8 mouse cellular contexts compared by ENCODE assay signal in the genomic region with DNA sequence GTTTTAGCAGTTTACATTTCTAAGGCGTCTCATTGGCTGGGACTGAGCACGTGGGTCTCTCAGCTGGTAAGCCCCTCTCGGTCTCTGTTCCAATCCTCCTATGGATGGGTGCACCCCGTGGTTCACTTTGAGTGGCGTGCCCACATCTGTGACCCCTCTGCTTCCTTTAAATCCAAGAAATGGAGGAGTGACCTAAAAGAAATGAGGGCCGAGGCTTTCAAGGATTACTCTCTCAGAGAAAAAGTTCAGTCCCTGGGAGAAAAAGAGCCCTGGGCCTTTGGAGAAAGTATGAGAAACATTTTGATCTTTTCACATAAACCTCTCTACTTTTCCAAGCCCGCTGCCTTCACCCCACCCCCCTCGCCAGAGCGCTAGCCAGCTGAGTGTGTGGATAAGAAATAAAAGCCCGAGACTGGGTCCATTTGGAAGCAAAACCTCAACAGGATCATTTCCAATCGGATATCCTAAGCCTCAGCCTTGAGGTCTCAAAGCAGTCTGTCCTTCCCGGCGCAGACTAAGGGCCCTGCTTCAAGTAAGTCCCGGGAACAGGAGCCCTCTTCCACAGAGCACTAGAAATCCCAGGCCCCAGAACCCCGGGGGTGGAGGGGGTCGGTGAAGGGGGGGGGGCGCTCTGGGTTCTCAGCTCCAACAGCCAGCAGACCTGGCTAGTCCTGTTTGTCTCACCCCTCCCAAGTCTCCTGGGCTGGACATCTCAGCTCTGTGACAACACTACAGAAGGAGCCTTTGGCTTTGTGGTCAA. TPM values are rescaled to one million over a fixed set of nuclear protein-coding genes. Genes with fewer than 3 reads are reported as not detected.
DNase-seq lines count a peak whose midpoint lies in the region; ATAC-seq and TF ChIP-seq lines count a peak whose summit lies in the region.

No protein-coding gene starts in this region.

- no peaks in the 10 kb centered on the region for H3K27me3 ChIP-seq in ES-Bruce4 (ENCODE audit: control insufficient read depth, insufficient read depth, low read length, poor library complexity, severe bottlenecking)
- H3K27me3 ChIP-seq in intestine, embryonic 15.5 days (replicated peaks), result no peaks in the 10 kb centered on the region

- H3K4me1 ChIP-seq in ES-Bruce4 (ENCODE audit: control insufficient read depth, insufficient read depth, low read length), result peaks cover 5% of the 10 kb centered on the region
- peaks cover 2% of the 10 kb centered on the region; the same call in 1 of the 2 replicates for H3K4me1 ChIP-seq in brown adipose tissue, adult 24 weeks (ENCODE audit: control insufficient read depth, insufficient read depth, insufficient read length, low read length)
- 0 out of 2 replicates have a peak, but pooled peaks cover 2% of the 10 kb centered on the region for H3K4me1 ChIP-seq in intestine, embryonic 15.5 days (replicated peaks)

- DNase-seq in gastrocnemius, postnatal 36 days, result peak; percentile 29 to 35
- DNase-seq in lung, adult 18-20 months, result peak; percentile 18 to 32
- DNase-seq in retina, postnatal 1 day, result peak; percentile 82

- no peak for TF ChIP-seq CTCF in ES-Bruce4 (IDR thresholded peaks at IDR 0.05; ENCODE audit: low read depth, low read length)

- no peaks in the 10 kb centered on the region for H3K9me3 ChIP-seq in ES-Bruce4 (replicated peaks; ENCODE audit: control insufficient read depth, insufficient read depth, low read length, poor library complexity, severe bottlenecking)
- no peaks in the 10 kb centered on the region for H3K9me3 ChIP-seq in intestine, embryonic 15.5 days

- intact Hi-C loops in gastrocnemius, postnatal 36 days (cut with DNase I), result no loop called here

- no peak overlapping the region for H3K4me3 ChIP-seq in ES-Bruce4 (ENCODE audit: low read depth, low read length)
- peak overlapping the region; percentile 44 for H3K4me3 ChIP-seq in brown adipose tissue, adult 24 weeks (ENCODE audit: insufficient read depth, low read depth, low read length)
- H3K4me3 ChIP-seq in intestine, embryonic 15.5 days (replicated peaks), result peak overlapping the region; percentile 23

- ATAC-seq in intestine, embryonic 15.5 days, result peak; percentile 80
- no peak for ATAC-seq in erythroid progenitor cell, adult 5-6 weeks (replicated peaks; ENCODE audit: low FRiP score, poor library complexity, severe bottlenecking)
- ATAC-seq in frontal cortex, adult (ENCODE audit: low TSS enrichment), result no peak

- TF ChIP-seq EP300 in ES-Bruce4 (IDR thresholded peaks at IDR 0.05; ENCODE audit: insufficient read depth, low read depth, low read length), result no peak

- TF ChIP-seq POLR2A in ES-Bruce4 (IDR thresholded peaks at IDR 0.05; ENCODE audit: insufficient read depth, low read length), result no peak

- H3K9ac ChIP-seq in ES-Bruce4 (ENCODE audit: low read depth, poor library complexity, severe bottlenecking), result peak overlapping the region; percentile 16; the same call in 1 of the 2 replicates
- peak overlapping the region; percentile 37; the same call in 1 of the 2 replicates for H3K9ac ChIP-seq in intestine, embryonic 15.5 days

- WGBS in intestine, embryonic 15.5 days, result 10% methylated on average over 17 of the region's 17 CpGs

- no peaks in the 10 kb centered on the region for H3K36me3 ChIP-seq in ES-Bruce4 (ENCODE audit: control insufficient read depth, insufficient read depth, low read length, poor library complexity, severe bottlenecking)
- no peaks in the 10 kb centered on the region for H3K36me3 ChIP-seq in intestine, embryonic 15.5 days

- H3K27ac ChIP-seq in ES-Bruce4 (ENCODE audit: insufficient read depth, low read length), result no peak overlapping the region
- no peak overlapping the region for H3K27ac ChIP-seq in brown adipose tissue, adult 24 weeks (replicated peaks; ENCODE audit: low read depth, low read length)
- peak overlapping the region; percentile 83 for H3K27ac ChIP-seq in intestine, embryonic 15.5 days

- H3K4me2 ChIP-seq in intestine, embryonic 15.5 days (replicated peaks), result peak overlapping the region; percentile 60

RNA-seq across cellular contexts. Expression of gene Axin2, which starts 28.9 kb away (rescaled TPM):
- 11.4 and 14.5 TPM in 2 replicates for polyA plus RNA-seq in ES-Bruce4 (2011; ENCODE audit: insufficient read depth, insufficient read length, low read depth, missing spikeins)
- polyA plus RNA-seq in brown adipose tissue, adult 24 weeks (2012; ENCODE audit: insufficient read depth, insufficient read length, missing spikeins), result 18.4 and 19.4 TPM in 2 replicates
- total RNA-seq in gastrocnemius, postnatal 36 days (2021), result 10 to 100 TPM in 1 of 2 experiments, 1 to 10 TPM in 1; 7.0 to 15.0 TPM
- 4.7 and 5.4 TPM in 2 replicates for polyA plus RNA-seq in intestine, embryonic 15.5 days (2015; fragmentation: Nextera tagmentation; extraction: Ambion mirVana)
- total RNA-seq in erythroid progenitor cell, adult 5-6 weeks (2015; ENCODE audit: low replicate concordance), result 0.72 and 2.9 TPM in 2 replicates
- total RNA-seq in erythroid progenitor cell, adult 5-6 weeks (2017; ENCODE audit: low replicate concordance), result 0.77 TPM in 1 of 2 replicates, not detected in the other

Comparison
In these comparisons a context has a peak if more than half of its experiments do, and no peak if none do; other contexts are left out.
1. DNase-seq: peak in every context shown above with its lines; median percentile 82 in retina, postnatal 1 day; 32 in gastrocnemius, postnatal 36 days; 25 in lung, adult 18-20 months.